Mouse (Mus musculus) liver, embryonic 14.5 days (tissue): Measurements from ENCODE around the gene Calr.

ENCODE experiments used
- CTCF ChIP-seq: IDR thresholded peaks from 2 replicates; pipeline ENCODE4 v1.5.1; 2016; ENCODE audit warnings: antibody characterized with exemption, low read depth, control low read depth
- EP300 ChIP-seq: IDR thresholded peaks from 2 replicates; pipeline ENCODE4 v1.6.1; 2016; ENCODE audit warnings: antibody characterized with exemption, low read depth

DNA sequence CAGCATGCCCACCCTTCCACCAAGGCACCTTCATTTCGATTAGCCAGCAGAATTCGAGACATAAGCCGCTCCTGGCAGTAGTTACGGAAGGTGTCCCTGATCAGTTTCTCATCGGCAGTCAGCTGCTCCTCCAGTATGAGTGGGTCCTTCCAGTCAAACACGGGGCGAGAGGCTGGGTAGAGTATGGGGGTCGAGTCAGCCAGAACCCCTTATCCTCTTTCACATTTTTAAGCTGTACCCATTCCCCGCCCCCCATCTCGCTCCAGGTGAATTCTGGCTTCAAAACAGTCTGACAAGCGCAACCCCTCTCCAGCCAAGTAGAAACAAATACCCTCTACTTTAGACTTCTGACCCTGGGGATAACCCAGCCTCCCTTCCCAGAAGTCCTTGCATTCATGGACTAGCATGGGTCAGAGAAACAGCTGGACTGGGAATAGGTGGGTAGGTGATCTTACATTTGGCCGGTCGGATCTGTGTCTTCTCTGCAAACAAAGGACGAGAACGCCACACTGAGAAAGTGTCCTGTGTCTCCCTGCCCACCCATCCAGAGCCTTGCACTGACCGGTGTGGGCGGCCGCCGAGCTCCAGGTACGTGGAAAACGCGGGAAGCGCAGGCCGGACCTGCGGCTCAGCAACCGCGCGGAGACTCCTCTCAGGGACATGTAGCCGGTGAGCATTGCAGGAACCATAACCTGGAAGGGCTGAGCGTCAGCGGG is 46.4 kb upstream of the Calr start:
- TF ChIP-seq CTCF (no peak), EP300 (no peak)
